Mouse (Mus musculus): Measurements from ENCODE around the gene Limch1. TPM values are rescaled to one million over a fixed set of nuclear protein-coding genes. Genes with fewer than 3 reads are reported as not detected.

The Limch1 gene
- polyA plus RNA-seq, 1 experiment = 5.0 TPM

DNA sequence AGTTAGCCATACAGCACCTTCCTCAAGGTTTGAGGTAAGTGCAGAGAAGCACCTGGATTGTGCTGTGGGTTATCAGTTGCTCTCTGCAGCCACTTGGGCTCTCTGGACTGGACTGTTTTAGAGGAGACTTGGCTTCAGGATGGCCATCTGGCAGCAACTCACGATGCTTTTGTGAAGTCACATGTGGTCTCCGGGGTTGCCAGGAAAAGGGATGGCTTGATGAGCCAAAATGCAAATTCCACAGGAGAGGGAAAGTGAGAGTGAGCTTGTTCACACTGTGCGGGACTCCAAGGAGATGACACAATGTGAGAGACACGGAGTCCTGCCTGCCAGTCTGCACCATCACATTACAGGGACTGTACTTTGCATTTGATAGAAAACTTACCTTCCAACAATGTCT is 346.1 kb downstream of the Limch1 start:
- Histone ChIP-seq H3K27me3 (ENCODE audit: control insufficient read depth, insufficient read depth, low read length) (peaks cover 3% of the 10 kb centered on the region), H3K27ac (ENCODE audit: control insufficient read depth, insufficient read depth, low read length) (no peak overlapping the region), H3K4me1 (replicated peaks; ENCODE audit: control insufficient read depth, insufficient read depth, low read length) (no peaks in the 10 kb centered on the region), H3K36me3 (ENCODE audit: control insufficient read depth, insufficient read depth, low read length) (no peaks in the 10 kb centered on the region), H3K4me3 (ENCODE audit: control insufficient read depth, insufficient read depth, low read length) (no peak overlapping the region)
- 24% methylated on average over 4 of the region's 4 CpGs for WGBS
- TF ChIP-seq POLR2A (IDR thresholded peaks at IDR 0.05; ENCODE audit: control insufficient read depth, extremely low read depth, insufficient read depth, low read length, poor library complexity) (no peak), CTCF (IDR thresholded peaks at IDR 0.05; ENCODE audit: borderline replicate concordance, control insufficient read depth, extremely low read depth, insufficient read depth, low read length, poor library complexity) (no peak)
- no peak for DNase-seq

DNA sequence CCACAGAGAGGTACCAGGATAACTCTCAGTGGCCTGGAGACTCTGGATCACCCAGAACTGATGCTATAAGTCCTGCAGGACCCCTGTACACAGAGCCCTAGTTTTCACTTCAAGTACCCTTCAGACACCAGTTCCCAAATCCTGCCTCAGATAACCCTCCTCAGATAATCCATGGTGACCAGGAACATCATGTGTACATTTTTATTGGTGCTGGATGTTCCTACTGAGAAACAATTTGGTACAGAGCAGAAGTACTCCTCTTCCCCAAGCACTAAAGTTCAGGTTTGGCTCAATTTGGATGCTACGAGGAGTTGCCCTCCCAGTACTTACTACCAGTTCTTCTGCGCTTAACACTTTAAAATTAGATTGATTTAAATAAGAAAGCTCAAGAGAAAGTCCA is 348.4 kb downstream of the Limch1 start:
- Histone ChIP-seq H3K36me3 (ENCODE audit: control insufficient read depth, insufficient read depth, low read length) (no peaks in the 10 kb centered on the region), H3K27me3 (ENCODE audit: control insufficient read depth, insufficient read depth, low read length) (peaks cover 7% of the 10 kb centered on the region), H3K4me1 (replicated peaks; ENCODE audit: control insufficient read depth, insufficient read depth, low read length) (no peaks in the 10 kb centered on the region), H3K27ac (ENCODE audit: control insufficient read depth, insufficient read depth, low read length) (no peak overlapping the region), H3K4me3 (ENCODE audit: control insufficient read depth, insufficient read depth, low read length) (no peak overlapping the region)
- DNase-seq = no peak
- TF ChIP-seq CTCF (IDR thresholded peaks at IDR 0.05; ENCODE audit: borderline replicate concordance, control insufficient read depth, extremely low read depth, insufficient read depth, low read length, poor library complexity) = no peak
- no peak for TF ChIP-seq POLR2A (IDR thresholded peaks at IDR 0.05; ENCODE audit: control insufficient read depth, extremely low read depth, insufficient read depth, low read length, poor library complexity)
- WGBS = 37% methylated on average over 2 of the region's 2 CpGs

DNA sequence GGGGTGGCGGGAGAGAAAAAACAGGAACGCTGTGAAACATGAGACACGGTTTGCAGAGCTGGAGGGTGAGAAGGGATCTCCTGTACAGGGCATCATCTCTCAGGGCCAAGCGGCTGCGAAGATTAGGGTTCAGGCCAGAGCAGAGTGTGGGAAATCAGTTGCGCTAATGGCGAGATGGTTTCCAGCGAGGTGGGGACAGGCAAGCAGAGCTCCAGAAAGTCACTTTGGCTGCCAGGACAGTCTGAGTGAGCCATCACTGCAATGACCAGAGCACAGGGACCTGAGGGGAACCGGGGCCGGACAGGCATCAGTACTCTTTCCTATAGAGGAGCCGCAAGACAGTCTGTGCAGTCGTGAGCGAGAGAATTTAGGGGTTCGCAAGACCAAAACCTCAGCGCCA is 349.5 kb downstream of the Limch1 start:
- 15% methylated on average over 15 of the region's 15 CpGs for WGBS
- H3K36me3 ChIP-seq (ENCODE audit: control insufficient read depth, insufficient read depth, low read length) = no peaks in the 10 kb centered on the region
- peaks cover 11% of the 10 kb centered on the region for H3K27me3 ChIP-seq (ENCODE audit: control insufficient read depth, insufficient read depth, low read length)
- no peak overlapping the region for H3K4me3 ChIP-seq (ENCODE audit: control insufficient read depth, insufficient read depth, low read length)
- H3K27ac ChIP-seq (ENCODE audit: control insufficient read depth, insufficient read depth, low read length) = no peak overlapping the region
- H3K4me1 ChIP-seq (replicated peaks; ENCODE audit: control insufficient read depth, insufficient read depth, low read length) = no peaks in the 10 kb centered on the region
- TF ChIP-seq CTCF (IDR thresholded peaks at IDR 0.05; ENCODE audit: borderline replicate concordance, control insufficient read depth, extremely low read depth, insufficient read depth, low read length, poor library complexity) (no peak), POLR2A (IDR thresholded peaks at IDR 0.05; ENCODE audit: control insufficient read depth, extremely low read depth, insufficient read depth, low read length, poor library complexity) (no peak)
- DNase-seq = no peak

DNA sequence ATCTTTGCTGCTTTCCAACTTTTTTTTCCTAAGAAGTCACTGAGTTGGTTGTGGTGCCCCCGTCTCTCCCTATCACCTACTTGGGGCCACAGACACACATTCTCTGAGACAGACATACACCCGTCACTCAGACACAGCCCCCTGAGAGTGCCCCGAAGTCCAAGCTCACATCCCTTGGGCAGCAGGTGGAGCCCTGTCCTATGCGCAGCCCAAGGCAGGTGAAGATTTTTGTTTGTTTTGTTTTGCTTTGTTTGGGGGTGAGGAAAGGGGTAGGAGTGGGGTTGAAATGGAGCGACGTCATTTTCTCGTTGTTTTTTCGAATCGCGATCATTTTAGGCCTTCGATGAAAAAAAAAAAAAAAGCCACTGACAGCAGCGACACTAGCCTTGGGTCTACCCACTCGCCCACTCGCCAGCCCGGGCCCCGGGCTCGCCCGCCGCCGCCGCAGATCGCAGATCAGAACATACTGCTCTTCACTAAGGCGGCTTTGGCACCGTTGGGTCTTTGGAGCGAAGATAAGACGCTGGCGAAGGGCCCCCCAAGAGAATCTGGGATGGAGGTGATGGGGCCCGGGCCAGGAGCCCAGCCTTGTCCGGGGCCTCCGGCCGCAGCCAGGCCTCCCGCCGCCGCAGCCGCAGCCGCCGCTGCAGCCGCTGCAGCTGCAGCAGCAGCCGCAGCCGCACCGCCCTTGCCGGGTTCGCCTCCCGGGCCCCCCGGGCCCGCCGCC is 350.2 kb downstream of the Limch1 start:
- 3% methylated on average over 47 of the region's 47 CpGs for WGBS
- H3K27ac ChIP-seq (ENCODE audit: control insufficient read depth, insufficient read depth, low read length) = no peak overlapping the region
- no peaks in the 10 kb centered on the region for H3K36me3 ChIP-seq (ENCODE audit: control insufficient read depth, insufficient read depth, low read length)
- TF ChIP-seq POLR2A (IDR thresholded peaks at IDR 0.05; ENCODE audit: control insufficient read depth, extremely low read depth, insufficient read depth, low read length, poor library complexity) (no peak), CTCF (IDR thresholded peaks at IDR 0.05; ENCODE audit: borderline replicate concordance, control insufficient read depth, extremely low read depth, insufficient read depth, low read length, poor library complexity) (no peak)
- peaks cover 15% of the 10 kb centered on the region for H3K27me3 ChIP-seq (ENCODE audit: control insufficient read depth, insufficient read depth, low read length)
- no peak overlapping the region for H3K4me3 ChIP-seq (ENCODE audit: control insufficient read depth, insufficient read depth, low read length)
- no peak for DNase-seq
- H3K4me1 ChIP-seq (replicated peaks; ENCODE audit: control insufficient read depth, insufficient read depth, low read length) = no peaks in the 10 kb centered on the region

DNA sequence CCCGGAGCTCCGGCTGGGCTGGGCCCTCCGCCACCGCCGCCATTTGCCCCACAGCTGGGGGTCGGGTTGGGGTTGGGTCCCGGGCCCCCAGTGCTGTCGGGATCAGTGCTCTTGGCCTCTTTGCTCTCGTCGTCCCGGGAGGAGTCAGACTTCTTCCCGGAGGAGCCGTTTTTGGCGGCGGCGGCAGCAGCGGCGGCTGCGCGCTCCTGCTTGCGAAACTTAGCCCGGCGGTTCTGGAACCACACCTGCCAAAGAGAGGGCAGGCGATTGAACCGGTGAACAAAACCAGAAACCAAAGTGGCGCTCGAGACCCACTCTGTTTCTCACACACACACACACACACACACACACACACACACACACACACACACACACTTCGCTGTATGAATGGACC is 350.7 kb downstream of the Limch1 start:
- 2% methylated on average over 28 of the region's 28 CpGs for WGBS
- H3K4me1 ChIP-seq (replicated peaks; ENCODE audit: control insufficient read depth, insufficient read depth, low read length) = no peaks in the 10 kb centered on the region
- H3K36me3 ChIP-seq (ENCODE audit: control insufficient read depth, insufficient read depth, low read length) = no peaks in the 10 kb centered on the region
- no peak overlapping the region for H3K27ac ChIP-seq (ENCODE audit: control insufficient read depth, insufficient read depth, low read length)
- H3K27me3 ChIP-seq (ENCODE audit: control insufficient read depth, insufficient read depth, low read length) = peaks cover 21% of the 10 kb centered on the region
- no peak for DNase-seq
- no peak overlapping the region for H3K4me3 ChIP-seq (ENCODE audit: control insufficient read depth, insufficient read depth, low read length)
- TF ChIP-seq POLR2A (IDR thresholded peaks at IDR 0.05; ENCODE audit: control insufficient read depth, extremely low read depth, insufficient read depth, low read length, poor library complexity) (no peak), CTCF (IDR thresholded peaks at IDR 0.05; ENCODE audit: borderline replicate concordance, control insufficient read depth, extremely low read depth, insufficient read depth, low read length, poor library complexity) (no peak)

DNA sequence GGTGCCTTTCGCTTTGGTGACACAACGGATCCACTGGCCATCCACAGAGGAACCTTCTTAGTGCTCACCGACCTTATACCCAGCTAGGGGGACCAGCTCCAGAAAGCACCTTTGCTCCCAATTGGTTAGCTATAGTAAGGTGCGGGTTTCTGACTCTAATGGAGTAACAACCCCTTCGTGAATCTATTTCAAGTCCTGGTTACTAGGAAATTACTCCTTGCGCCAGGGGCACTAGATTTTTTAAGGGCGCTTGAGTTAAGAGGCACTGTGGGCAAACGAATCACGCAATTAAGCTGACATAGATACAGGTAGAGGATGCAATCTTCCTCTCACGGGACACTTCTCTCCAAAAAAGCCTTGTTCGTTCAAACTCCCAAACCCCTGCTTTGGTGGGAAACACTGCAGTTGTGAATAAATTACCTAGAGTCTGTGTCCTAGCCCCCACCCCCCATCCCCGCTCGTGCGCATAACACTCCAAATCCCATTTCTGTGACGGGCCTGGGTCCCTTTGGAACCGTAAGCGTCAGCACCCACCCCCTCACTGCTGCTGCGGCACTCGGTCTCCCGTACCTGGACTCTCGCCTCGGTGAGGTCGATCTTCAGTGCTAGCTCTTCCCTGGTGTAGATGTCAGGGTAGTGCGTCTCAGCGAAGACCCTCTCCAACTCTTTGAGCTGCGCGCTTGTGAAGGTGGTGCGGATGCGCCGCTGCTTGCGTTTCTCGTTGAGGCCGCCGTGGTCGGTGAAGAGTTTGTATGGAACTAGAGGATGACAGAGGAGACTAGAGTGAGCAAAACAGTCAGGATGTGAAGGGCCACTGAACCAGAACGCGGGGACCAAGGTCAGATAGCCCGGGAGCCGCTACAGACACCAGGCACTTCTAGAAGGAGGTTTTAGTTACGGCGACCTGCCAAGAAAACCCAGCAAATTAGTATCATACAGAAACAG is 351.8 kb downstream of the Limch1 start:
- no peak for TF ChIP-seq POLR2A (IDR thresholded peaks at IDR 0.05; ENCODE audit: control insufficient read depth, extremely low read depth, insufficient read depth, low read length, poor library complexity)
- no peak for TF ChIP-seq CTCF (IDR thresholded peaks at IDR 0.05; ENCODE audit: borderline replicate concordance, control insufficient read depth, extremely low read depth, insufficient read depth, low read length, poor library complexity)
- H3K27ac ChIP-seq (ENCODE audit: control insufficient read depth, insufficient read depth, low read length) = no peak overlapping the region
- no peaks in the 10 kb centered on the region for H3K36me3 ChIP-seq (ENCODE audit: control insufficient read depth, insufficient read depth, low read length)
- no peaks in the 10 kb centered on the region for H3K4me1 ChIP-seq (replicated peaks; ENCODE audit: control insufficient read depth, insufficient read depth, low read length)
- DNase-seq = no peak
- WGBS = 10% methylated on average over 41 of the region's 41 CpGs
- no peak overlapping the region for H3K4me3 ChIP-seq (ENCODE audit: control insufficient read depth, insufficient read depth, low read length)
- H3K27me3 ChIP-seq (ENCODE audit: control insufficient read depth, insufficient read depth, low read length) = peaks cover 21% of the 10 kb centered on the region

Measured in thymus, adult 2 months (tissue).